Mouse (Mus musculus) lung, postnatal 4 days (tissue): ENCODE measurements at regions not wholly inside any gene's neighbourhood (a gene's known extent, or its start where the extent isn't known, plus 50 kb on each side); places are given as distances from the start of the nearest gene placed in this dataset.

Source experiments
- DNase-seq, 2 experiments: peaks; one replicate each; pipeline ENCODE4 v3.0.0; 2021

- DNase-seq: no peak
Observed at GRCm38 (mm10) chr6:51757131-51757530, 233.4 kb downstream of the Snx10 start.

- no peak for DNase-seq
Observed at GRCm38 (mm10) chr6:51757746-51758145, 234.0 kb downstream of the Snx10 start.

GRCm38 (mm10) chr6:51758781-51759180, 235.1 kb downstream of the Snx10 start:
- DNase-seq: no peak

GRCm38 (mm10) chr6:51760372-51760771, 236.7 kb downstream of the Snx10 start:
- DNase-seq: no peak

- DNase-seq: no peak
Observed at GRCm38 (mm10) chr6:51761506-51761905, 237.8 kb downstream of the Snx10 start.

- DNase-seq: no peak
Observed at GRCm38 (mm10) chr6:51766482-51766881, 242.8 kb downstream of the Snx10 start.

- DNase-seq: peak; percentile 19 to 47
Observed at GRCm38 (mm10) chr6:51767582-51768341, 244.1 kb downstream of the Snx10 start.

- peak in 1 of 2 experiments; percentile 23 for DNase-seq
Observed at GRCm38 (mm10) chr6:51771001-51771400, 241.3 kb downstream of the Skap2 start.

GRCm38 (mm10) chr6:51771424-51771823, 240.9 kb downstream of the Skap2 start:
- DNase-seq: no peak

- DNase-seq: no peak
Observed at GRCm38 (mm10) chr6:51774771-51775170, 237.6 kb downstream of the Skap2 start.

GRCm38 (mm10) chr6:51785615-51786014, 226.7 kb downstream of the Skap2 start:
- no peak for DNase-seq

GRCm38 (mm10) chr6:51786836-51787235, 225.5 kb downstream of the Skap2 start:
- DNase-seq: no peak

- no peak for DNase-seq
Observed at GRCm38 (mm10) chr6:51788156-51788555, 224.2 kb downstream of the Skap2 start.

- no peak for DNase-seq
Observed at GRCm38 (mm10) chr6:51790293-51790692, 222.1 kb downstream of the Skap2 start.

GRCm38 (mm10) chr6:51790693-51791092, 221.7 kb downstream of the Skap2 start:
- no peak for DNase-seq

- DNase-seq: peak; percentile 44 to 60
Observed at GRCm38 (mm10) chr6:51795300-51795699, 217.0 kb downstream of the Skap2 start.

- DNase-seq: no peak
Observed at GRCm38 (mm10) chr6:51798577-51799240, 213.6 kb downstream of the Skap2 start.

- no peak for DNase-seq
Observed at GRCm38 (mm10) chr6:51805656-51806055, 206.7 kb downstream of the Skap2 start.
